ENCODE assay signal across 8 mouse cellular contexts in genomic region chr4:35156751-35157611, GRCm38 (mm10). TPM values are rescaled to one million over a fixed set of nuclear protein-coding genes. Genes with fewer than 3 reads are reported as not detected.
A peak's percentile ranks its signal among the peaks of the same experiment; 100 is the strongest.
DNase-seq lines count a peak whose midpoint lies in the region; ATAC-seq and TF ChIP-seq lines count a peak whose summit lies in the region.

Gene Mob3b (minus strand): TSS chr4:35157484.

- peak; percentile 92 for DNase-seq in MEL (ENCODE audit: low read depth, low spot score)
- DNase-seq in cerebellum, adult 9-10 months, result peak; percentile 47
- DNase-seq in frontal cortex, adult 2 months (ENCODE audit: extremely low spot score in 1 of 2, low spot score in 1 of 2), result peak; percentile 41 to 88
- DNase-seq in hindbrain, embryonic 11.5 days (ENCODE audit: low spot score), result peak; percentile 90
- peak; percentile 71 for DNase-seq in layer of hippocampus, adult 9-11 months
- DNase-seq in lung, postnatal 0 days (ENCODE audit: low spot score), result peak; percentile 83
- peak; percentile 75 for DNase-seq in ovary, postnatal 10 days (ENCODE audit: low spot score)
- peak; percentile 80 to 92 for DNase-seq in thymus, postnatal 10 days (ENCODE audit: low spot score in 2 of 2)

- ATAC-seq in hindbrain, embryonic 11.5 days (ENCODE audit: low FRiP score), result peak; percentile 84
- peak; percentile 83 for ATAC-seq in lung, postnatal 0 days

- H3K27me3 ChIP-seq in MEL (ENCODE audit: control insufficient read depth in 1 of 2, insufficient read depth in 2 of 2, low read length in 2 of 2), result no peaks in the 10 kb centered on the region
- H3K27me3 ChIP-seq in hindbrain, embryonic 11.5 days (ENCODE audit: control insufficient read depth, insufficient read depth, low read length), result no peaks in the 10 kb centered on the region
- no peaks in the 10 kb centered on the region for H3K27me3 ChIP-seq in lung, postnatal 0 days (replicated peaks; ENCODE audit: insufficient read depth, low read length)

- H3K27ac ChIP-seq in MEL (ENCODE audit: control insufficient read depth, low read depth, low read length), result peak within 1 kb of the TSS; percentile 24; the same call in 1 of the 2 replicates
- peak within 1 kb of the TSS; percentile 73 for H3K27ac ChIP-seq in hindbrain, embryonic 11.5 days (ENCODE audit: low read depth, low read length)
- peak within 1 kb of the TSS; percentile 54 for H3K27ac ChIP-seq in lung, postnatal 0 days (ENCODE audit: low read length)

- peak within 1 kb of the TSS; percentile 77 to 82 for H3K4me3 ChIP-seq in MEL (ENCODE audit: control insufficient read depth in 1 of 2, insufficient read depth in 1 of 2, low read depth in 2 of 2, low read length in 2 of 2)
- peak within 1 kb of the TSS; percentile 61 for H3K4me3 ChIP-seq in hindbrain, embryonic 11.5 days (ENCODE audit: low read depth, low read length)
- H3K4me3 ChIP-seq in lung, postnatal 0 days (ENCODE audit: low read depth, low read length), result peak within 1 kb of the TSS; percentile 64

- TF ChIP-seq RAD21 in MEL (IDR thresholded peaks at IDR 0.05; ENCODE audit: low read depth, low read length), result peak; percentile 42

- peaks cover 2 to 10% of the 10 kb centered on the region in 2 experiments for H3K4me1 ChIP-seq in MEL (ENCODE audit: control insufficient read depth in 1 of 2, insufficient read depth in 2 of 2, low read length in 2 of 2)
- no peaks in the 10 kb centered on the region for H3K4me1 ChIP-seq in hindbrain, embryonic 11.5 days (replicated peaks; ENCODE audit: control insufficient read depth, insufficient read depth, low read length)
- no peaks in the 10 kb centered on the region for H3K4me1 ChIP-seq in lung, postnatal 0 days (ENCODE audit: insufficient read depth, low read depth, low read length)

- H3K4me2 ChIP-seq in hindbrain, embryonic 11.5 days (replicated peaks; ENCODE audit: low read depth, low read length), result peak within 1 kb of the TSS; percentile 88
- H3K4me2 ChIP-seq in lung, postnatal 0 days (replicated peaks; ENCODE audit: low read depth, low read length), result peak within 1 kb of the TSS; percentile 85

- peak within 1 kb of the TSS; percentile 87 for H3K9ac ChIP-seq in MEL (ENCODE audit: control insufficient read depth, low read depth, low read length, poor library complexity, severe bottlenecking)
- peak within 1 kb of the TSS; percentile 65 for H3K9ac ChIP-seq in hindbrain, embryonic 11.5 days (ENCODE audit: low read depth, low read length)
- peak within 1 kb of the TSS; percentile 41 for H3K9ac ChIP-seq in lung, postnatal 0 days (replicated peaks; ENCODE audit: low read depth)

- no peaks in the 10 kb centered on the region for H3K9me3 ChIP-seq in MEL (replicated peaks; ENCODE audit: insufficient read depth, low read length)
- no peaks in the 10 kb centered on the region for H3K9me3 ChIP-seq in hindbrain, embryonic 11.5 days (ENCODE audit: control insufficient read depth, low read length)
- H3K9me3 ChIP-seq in lung, postnatal 0 days (ENCODE audit: low read length), result no peaks in the 10 kb centered on the region

- under 1% methylated on average over 50 of the region's 50 CpGs for whole genome bisulfite sequencing in hindbrain, embryonic 11.5 days
- WGBS in lung, postnatal 0 days, result 2% methylated on average over 50 of the region's 50 CpGs

- peaks cover 1% of the 10 kb centered on the region for H3K79me2 ChIP-seq in MEL (ENCODE audit: control insufficient read depth, insufficient read depth, low read length, poor library complexity)

- TF ChIP-seq POLR2A in MEL (IDR thresholded peaks at IDR 0.05; ENCODE audit: control insufficient read depth in 1 of 2, insufficient read depth in 1 of 2, low read depth in 1 of 2, low read length in 2 of 2, poor library complexity in 1 of 2), result peak; percentile 64 to 71; a peak in 3 of 4 replicates

- TF ChIP-seq CTCF in MEL (IDR thresholded peaks at IDR 0.05 in 2 of 3, conservative IDR thresholded peaks at IDR 0.05 in 1 of 3; ENCODE audit: control insufficient read depth in 1 of 3, insufficient read depth in 1 of 3, low read depth in 2 of 3, low read length in 3 of 3, poor library complexity in 1 of 3, severe bottlenecking in 1 of 3), result peak; percentile 79 to 85 (median 83)
- TF ChIP-seq CTCF in lung, postnatal 0 days (IDR thresholded peaks at IDR 0.05), result peak; percentile 97

- no peak for TF ChIP-seq EP300 in MEL (IDR thresholded peaks at IDR 0.05; ENCODE audit: low read depth in 1 of 2, low read length in 2 of 2)
- TF ChIP-seq EP300 in lung, postnatal 0 days (IDR thresholded peaks at IDR 0.05), result no peak

- peaks cover 0 to 3% of the 10 kb centered on the region in 2 experiments; a peak in 2 of 4 replicates for H3K36me3 ChIP-seq in MEL (ENCODE audit: control insufficient read depth in 1 of 2, insufficient read depth in 2 of 2, low read length in 2 of 2)
- H3K36me3 ChIP-seq in hindbrain, embryonic 11.5 days (ENCODE audit: control insufficient read depth, insufficient read depth, low read length), result no peaks in the 10 kb centered on the region
- H3K36me3 ChIP-seq in lung, postnatal 0 days (ENCODE audit: insufficient read depth, low read length), result no peaks in the 10 kb centered on the region

TF ChIP-seq in MEL, 35 proteins besides CTCF, POLR2A, EP300 and RAD21:
- TF ChIP-seq UBTF (IDR thresholded peaks at IDR 0.05; ENCODE audit: borderline replicate concordance, insufficient read depth, low read depth, low read length) (peak; percentile 54; the same call in 1 of the 2 replicates), NRF1 (IDR thresholded peaks at IDR 0.05; ENCODE audit: insufficient read depth, low read depth, low read length, poor library complexity, severe bottlenecking) (peak; percentile 24; the same call in 1 of the 2 replicates), ZC3H11A (IDR thresholded peaks at IDR 0.05; ENCODE audit: low read depth, low read length) (peak; percentile 31; the same call in 1 of the 2 replicates), BHLHE40 (IDR thresholded peaks at IDR 0.05; ENCODE audit: borderline replicate concordance, low read depth, low read length) (no peak), SMC3 (IDR thresholded peaks at IDR 0.05; ENCODE audit: low read depth, low read length) (peak; percentile 79), MYB (IDR thresholded peaks at IDR 0.05; ENCODE audit: low read depth, low read length) (no peak), SIN3A (IDR thresholded peaks at IDR 0.05; ENCODE audit: low read length) (peak; percentile 58), ZMIZ1 (IDR thresholded peaks at IDR 0.05; ENCODE audit: low read depth, low read length) (no peak), ETS1 (IDR thresholded peaks at IDR 0.05; ENCODE audit: low read depth, low read length) (no peak), MAZ (IDR thresholded peaks at IDR 0.05; ENCODE audit: low read depth, low read length) (peak; percentile 50; the same call in 1 of the 2 replicates), MYC (IDR thresholded peaks at IDR 0.05; ENCODE audit: low read depth, low read length) (0 out of 2 replicates have a peak, but pooled peaks have one; percentile 49), ELF1 (IDR thresholded peaks at IDR 0.05; ENCODE audit: low read depth, low read length) (0 out of 2 replicates have a peak, but pooled peaks have one; percentile 50), POLR2AphosphoS2 (IDR thresholded peaks at IDR 0.05; ENCODE audit: low read length) (no peak), MEF2A (IDR thresholded peaks at IDR 0.05; ENCODE audit: extremely low read depth, insufficient replicate concordance, low read depth, low read length, poor library complexity, severe bottlenecking) (no peak), MXI1 (IDR thresholded peaks at IDR 0.05; ENCODE audit: low read depth, low read length) (peak; percentile 80), RCOR1 (IDR thresholded peaks at IDR 0.05; ENCODE audit: low read depth, low read length) (no peak), GATA1 (IDR thresholded peaks at IDR 0.05; ENCODE audit: low read depth, low read length) (no peak), TAL1 (IDR thresholded peaks at IDR 0.05; ENCODE audit: low read length) (no peak), USF2 (IDR thresholded peaks at IDR 0.05; ENCODE audit: borderline replicate concordance in 1 of 2, insufficient read depth in 1 of 2, low read depth in 1 of 2, low read length in 2 of 2) (no peak), KAT2A (conservative IDR thresholded peaks at IDR 0.05; ENCODE audit: low read depth, low read length) (no peak), NELFE (IDR thresholded peaks at IDR 0.05; ENCODE audit: low read depth, low read length) (peak; percentile 63), TBP (IDR thresholded peaks at IDR 0.05; ENCODE audit: low read depth, low read length) (0 out of 2 replicates have a peak, but pooled peaks have one; percentile 8), JUND (IDR thresholded peaks at IDR 0.05; ENCODE audit: low read depth, low read length) (no peak)

RNA-seq across cellular contexts. Expression of gene Mob3b, which starts in this region (rescaled TPM):
- total RNA-seq in MEL (2012; rRNA removed), result 3.8 and 4.0 TPM in 2 replicates
- polyA plus RNA-seq in MEL (2012; ENCODE audit: insufficient read depth in 1 of 2, insufficient read length in 2 of 2, low read depth in 1 of 2, low replicate concordance in 2 of 2, missing spikeins in 1 of 2), result 1 to 10 TPM in 1 of 2 experiments, not detected in 1; 4.2 TPM
- polyA plus RNA-seq in frontal cortex, adult 2 months (2012; rRNA removed), result 3.8 and 4.0 TPM in 2 replicates
- 9.4 and 14.5 TPM in 2 replicates for polyA plus RNA-seq in hindbrain, embryonic 11.5 days (2014; fragmentation: Nextera tagmentation; extraction: Ambion mirVana)
- 14.7 and 14.8 TPM in 2 replicates for polyA plus RNA-seq in lung, postnatal 0 days (2015; fragmentation: Nextera tagmentation; extraction: Ambion mirVana)

Comparison
In these comparisons a context has a peak if more than half of its experiments do, and no peak if none do; other contexts are left out.
1. Peak in every context shown above with its lines: DNase-seq, ATAC-seq, H3K4me3 ChIP-seq and H3K27ac ChIP-seq.